Mouse (Mus musculus) liver, embryonic 11.5 days (tissue): ENCODE measurements at regions not wholly inside any gene's neighbourhood (a gene's known extent, or its start where the extent isn't known, plus 50 kb on each side); places are given as distances from the start of the nearest gene placed in this dataset.

Experiments used
- ATAC-seq: fragments of 200-750 bp; cut with Nextera tagmentation; replicated peaks from 2 replicates; pipeline ENCODE4 v1.8.0; 2017; ENCODE audit warnings: moderate number of reproducible peaks, mild to moderate bottlenecking, moderate TSS enrichment, moderate library complexity; ENCODE audit not compliant: low FRiP score
- DNase-seq: peaks from one replicate; pipeline ENCODE4 v3.0.0-alpha.2; 2017; ENCODE audit warnings: low spot score
- H3K27ac ChIP-seq: fragments of 300-500 bp; sonication (generic); 2 replicates; pipeline ENCODE4 v1.5.1; 2014; ENCODE audit warnings: mild to moderate bottlenecking, low read depth, low read length, control low read depth
- H3K27me3 ChIP-seq: fragments of 300-500 bp; sonication (generic); replicated peaks from 2 replicates; pipeline ENCODE4 v1.6.1; 2014; ENCODE audit warnings: low read length, mixed read lengths; ENCODE audit not compliant: control insufficient read depth, insufficient read depth
- H3K36me3 ChIP-seq: fragments of 300-500 bp; sonication (generic); 2 replicates; pipeline ENCODE4 v1.6.1; 2014; ENCODE audit warnings: mild to moderate bottlenecking, low read length, moderate library complexity, mixed read lengths; ENCODE audit not compliant: control insufficient read depth, insufficient read depth
- H3K4me1 ChIP-seq: fragments of 300-500 bp; sonication (generic); replicated peaks from 2 replicates; pipeline ENCODE4 v1.6.1; 2014; ENCODE audit warnings: low read length, mixed read lengths; ENCODE audit not compliant: control insufficient read depth, insufficient read depth
- H3K4me2 ChIP-seq: fragments of 300-500 bp; sonication (generic); 2 replicates; pipeline ENCODE4 v1.6.1; 2014; ENCODE audit warnings: mild to moderate bottlenecking, control low read depth, moderate library complexity
- H3K4me3 ChIP-seq: fragments of 300-500 bp; sonication (generic); 2 replicates; pipeline ENCODE4 v1.5.1; 2014; ENCODE audit warnings: low read depth, low read length, control low read depth
- H3K9ac ChIP-seq: fragments of 300-500 bp; sonication (generic); 2 replicates; pipeline ENCODE4 v1.6.1; 2014; ENCODE audit warnings: low read depth, low read length, control low read depth
- H3K9me3 ChIP-seq: fragments of 300-500 bp; sonication (generic); 2 replicates; pipeline ENCODE4 v1.6.1; 2016; ENCODE audit warnings: low read length, inconsistent platforms, mixed read lengths; ENCODE audit not compliant: control insufficient read depth
- WGBS: fragments of 180-500 bp; shearing (Covaris S2); extraction: QIAGEN DNeasy Blood & Tissue Kit; methylation state at CpG from one replicate; pipeline ENCODE4 v1.1.7; 2014; 5-methylcytosine and 5-hydroxymethylcytosine counted together

DNA sequence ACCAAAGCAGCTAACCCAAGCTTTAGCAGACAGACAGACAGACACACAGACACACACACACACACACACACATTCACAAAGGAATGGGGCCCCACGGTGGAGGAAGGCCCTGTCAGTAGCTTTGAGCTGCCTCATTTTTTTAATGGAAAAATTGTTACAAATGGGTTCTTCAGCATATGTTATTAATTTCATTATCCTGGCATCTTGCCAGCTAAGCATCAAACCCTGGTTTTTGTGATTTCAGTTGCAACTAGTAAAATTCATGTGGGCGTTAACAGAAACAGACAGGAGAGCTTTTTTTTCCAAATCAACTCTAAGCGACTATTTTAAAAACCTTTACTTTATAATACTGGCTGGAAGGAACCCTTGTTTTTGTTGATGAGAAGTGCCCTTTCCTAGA, 138.4 kb upstream of the Eya4 start:
- Histone ChIP-seq H3K36me3 (no peaks in the 10 kb centered on the region), H3K4me3 (no peak overlapping the region), H3K27ac (no peak overlapping the region), H3K9ac (no peak overlapping the region), H3K4me2 (no peak overlapping the region), H3K4me1 (no peaks in the 10 kb centered on the region), H3K27me3 (no peaks in the 10 kb centered on the region), H3K9me3 (no peaks in the 10 kb centered on the region)
- 69% methylated on average over 3 of the region's 3 CpGs for WGBS
- DNase-seq (no peak), ATAC-seq (no peak)

DNA sequence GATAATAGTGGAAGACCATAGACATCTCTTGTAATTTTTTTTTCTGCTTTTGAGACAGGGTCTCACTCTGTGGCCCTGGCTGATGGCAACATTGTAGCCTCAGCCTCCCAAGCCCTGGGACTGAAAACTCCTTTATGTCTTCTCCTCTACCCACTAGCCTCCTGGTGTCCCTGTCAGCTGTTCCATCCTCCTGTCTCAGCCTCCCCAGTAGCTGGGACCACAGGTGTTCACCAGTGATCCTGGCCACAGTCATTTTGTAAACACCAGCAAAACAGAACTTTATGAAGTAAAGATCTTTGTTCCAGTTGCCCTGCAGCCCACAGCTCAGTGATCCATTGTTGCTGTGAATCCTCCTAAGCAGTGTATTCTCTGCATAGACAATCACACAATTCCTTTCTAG, 129.9 kb upstream of the Eya4 start:
- ATAC-seq, result no peak
- no peak overlapping the region for H3K9ac ChIP-seq
- DNase-seq, result no peak
- H3K4me2 ChIP-seq, result no peak overlapping the region
- no peak overlapping the region for H3K27ac ChIP-seq
- no peaks in the 10 kb centered on the region for H3K27me3 ChIP-seq
- H3K36me3 ChIP-seq, result no peaks in the 10 kb centered on the region
- no peaks in the 10 kb centered on the region for H3K4me1 ChIP-seq
- H3K9me3 ChIP-seq, result no peaks in the 10 kb centered on the region
- no peak overlapping the region for H3K4me3 ChIP-seq

DNA sequence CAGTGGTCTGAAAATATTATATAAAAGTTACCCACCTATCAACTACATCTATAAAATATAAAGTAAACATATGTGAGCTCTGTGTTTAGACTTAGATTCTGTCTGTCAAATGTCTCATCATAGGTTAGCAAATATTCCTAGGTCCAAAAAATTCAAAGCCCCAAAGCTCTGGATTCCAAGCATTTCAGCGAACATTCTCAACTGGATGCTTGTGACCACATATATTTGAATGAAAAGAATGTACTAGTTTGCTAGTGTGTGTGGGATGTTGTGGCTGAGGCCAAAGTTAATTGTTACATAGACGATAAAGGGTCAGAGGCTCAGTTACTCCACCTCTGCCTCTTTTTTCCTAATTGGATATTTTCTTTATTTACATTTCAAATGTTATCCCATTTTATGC, 128.3 kb upstream of the Eya4 start:
- no peak overlapping the region for H3K9ac ChIP-seq
- H3K4me2 ChIP-seq, result no peak overlapping the region
- H3K4me3 ChIP-seq, result no peak overlapping the region
- DNase-seq (no peak), ATAC-seq (no peak)
- no peaks in the 10 kb centered on the region for H3K36me3 ChIP-seq
- 83% methylated on average over 2 of the region's 2 CpGs for WGBS
- H3K27ac ChIP-seq, result no peak overlapping the region
- H3K4me1 ChIP-seq, result no peaks in the 10 kb centered on the region
- H3K9me3 ChIP-seq, result no peaks in the 10 kb centered on the region
- H3K27me3 ChIP-seq, result no peaks in the 10 kb centered on the region

DNA sequence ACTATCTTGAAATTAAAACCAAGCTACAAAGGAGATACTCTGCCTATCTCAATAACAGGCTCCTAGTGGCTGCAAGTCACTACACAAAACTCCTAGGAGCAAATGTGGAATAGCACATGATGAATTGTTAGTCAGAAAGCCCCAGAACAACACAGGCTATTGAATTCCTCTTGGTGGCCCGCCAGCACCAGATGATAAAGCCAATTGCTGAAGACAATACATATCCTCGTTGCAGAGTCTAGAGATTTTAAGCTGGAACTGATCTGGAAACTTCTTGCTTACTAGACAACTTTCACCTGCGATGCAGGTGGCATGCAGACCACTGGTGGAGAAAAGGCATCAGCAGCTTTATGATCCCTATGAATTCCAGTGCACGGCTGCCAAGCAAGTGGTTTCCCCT, 126.5 kb upstream of the Eya4 start:
- Histone ChIP-seq H3K4me1 (no peaks in the 10 kb centered on the region), H3K36me3 (no peaks in the 10 kb centered on the region), H3K9ac (no peak overlapping the region), H3K4me2 (no peak overlapping the region), H3K4me3 (no peak overlapping the region), H3K9me3 (no peaks in the 10 kb centered on the region), H3K27me3 (no peaks in the 10 kb centered on the region), H3K27ac (no peak overlapping the region)
- 76% methylated on average over 4 of the region's 4 CpGs for WGBS
- ATAC-seq (no peak), DNase-seq (no peak)

DNA sequence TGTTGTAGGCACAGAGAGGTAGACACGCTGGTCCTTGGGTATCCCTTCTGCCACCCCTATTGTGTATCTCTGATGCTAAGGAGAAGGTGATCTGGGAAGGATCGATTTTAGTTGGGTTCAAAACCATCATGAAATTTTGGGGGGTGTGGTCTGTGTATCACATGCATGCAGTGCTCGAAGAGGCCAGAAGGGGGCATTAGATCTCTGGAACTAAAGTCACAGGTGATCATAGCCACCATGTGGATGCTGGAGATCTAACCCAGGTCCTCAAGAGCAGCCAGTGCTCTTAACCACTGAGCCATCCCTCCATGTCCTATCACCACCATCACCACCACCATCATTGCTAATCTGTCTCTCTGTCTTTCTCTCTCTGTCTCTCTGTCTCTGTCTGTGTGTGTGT, 100.4 kb upstream of the Eya4 start:
- H3K27ac ChIP-seq, result no peak overlapping the region
- 79% methylated on average over 3 of the region's 3 CpGs for WGBS
- H3K4me1 ChIP-seq, result no peaks in the 10 kb centered on the region
- no peak overlapping the region for H3K4me3 ChIP-seq
- H3K9me3 ChIP-seq, result no peaks in the 10 kb centered on the region
- DNase-seq, result no peak
- H3K27me3 ChIP-seq, result no peaks in the 10 kb centered on the region
- H3K4me2 ChIP-seq, result no peak overlapping the region
- H3K9ac ChIP-seq, result no peak overlapping the region
- no peaks in the 10 kb centered on the region for H3K36me3 ChIP-seq
- no peak for ATAC-seq

GRCm38 (mm10) chr10:23450647-23450979, 100.0 kb upstream of the Eya4 start:
- Histone ChIP-seq H3K9me3 (no peaks in the 10 kb centered on the region), H3K4me3 (no peak overlapping the region), H3K4me2 (no peak overlapping the region), H3K36me3 (no peaks in the 10 kb centered on the region), H3K27ac (no peak overlapping the region), H3K9ac (no peak overlapping the region), H3K4me1 (no peaks in the 10 kb centered on the region), H3K27me3 (no peaks in the 10 kb centered on the region)
- ATAC-seq (no peak), DNase-seq (no peak)
- WGBS, result 82% methylated on average over 3 of the region's 3 CpGs

DNA sequence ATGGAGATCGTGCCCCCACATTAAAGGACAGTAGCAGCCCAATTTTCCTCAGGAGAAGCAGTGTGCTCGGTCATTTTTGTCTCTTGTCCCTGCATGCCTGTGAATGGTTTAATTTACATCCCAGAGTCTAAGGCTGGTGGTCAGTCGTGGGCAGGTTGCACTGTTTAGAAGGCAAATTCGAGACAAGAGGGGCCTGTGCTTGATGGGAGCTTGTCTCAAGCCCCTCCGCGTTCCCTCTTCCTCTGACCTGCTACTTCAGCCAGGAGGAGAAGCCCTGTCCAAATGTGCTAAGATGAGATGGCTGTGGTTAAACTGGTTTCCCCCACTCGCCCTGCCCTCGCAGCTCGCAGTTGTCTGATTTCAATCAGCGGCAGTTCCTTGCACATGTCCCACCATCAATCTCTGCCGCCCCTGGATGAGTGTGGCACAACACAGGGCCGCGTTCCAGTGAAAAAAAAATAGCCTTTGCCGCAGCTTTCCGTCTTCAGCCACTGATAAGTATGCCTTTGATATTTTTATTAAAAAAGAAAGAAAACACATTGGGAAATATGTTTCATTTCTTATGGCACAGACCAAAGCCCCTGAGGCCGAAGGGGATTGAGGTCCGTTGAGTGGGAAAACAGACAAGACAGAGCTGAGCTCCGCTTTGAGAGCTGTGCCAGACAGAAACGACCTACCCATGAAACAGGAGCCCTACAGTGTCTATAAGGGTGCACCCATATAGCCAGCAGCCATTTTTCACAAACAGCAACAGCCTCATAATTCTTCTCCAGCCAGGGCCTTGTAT, 99.5 kb upstream of the Eya4 start:
- Histone ChIP-seq H3K4me2 (no peak overlapping the region), H3K4me3 (no peak overlapping the region), H3K9me3 (no peaks in the 10 kb centered on the region), H3K4me1 (no peaks in the 10 kb centered on the region), H3K27ac (no peak overlapping the region), H3K36me3 (no peaks in the 10 kb centered on the region), H3K9ac (no peak overlapping the region), H3K27me3 (no peaks in the 10 kb centered on the region)
- ATAC-seq, result no peak
- DNase-seq, result no peak
- 60% methylated on average over 19 of the region's 19 CpGs for WGBS

DNA sequence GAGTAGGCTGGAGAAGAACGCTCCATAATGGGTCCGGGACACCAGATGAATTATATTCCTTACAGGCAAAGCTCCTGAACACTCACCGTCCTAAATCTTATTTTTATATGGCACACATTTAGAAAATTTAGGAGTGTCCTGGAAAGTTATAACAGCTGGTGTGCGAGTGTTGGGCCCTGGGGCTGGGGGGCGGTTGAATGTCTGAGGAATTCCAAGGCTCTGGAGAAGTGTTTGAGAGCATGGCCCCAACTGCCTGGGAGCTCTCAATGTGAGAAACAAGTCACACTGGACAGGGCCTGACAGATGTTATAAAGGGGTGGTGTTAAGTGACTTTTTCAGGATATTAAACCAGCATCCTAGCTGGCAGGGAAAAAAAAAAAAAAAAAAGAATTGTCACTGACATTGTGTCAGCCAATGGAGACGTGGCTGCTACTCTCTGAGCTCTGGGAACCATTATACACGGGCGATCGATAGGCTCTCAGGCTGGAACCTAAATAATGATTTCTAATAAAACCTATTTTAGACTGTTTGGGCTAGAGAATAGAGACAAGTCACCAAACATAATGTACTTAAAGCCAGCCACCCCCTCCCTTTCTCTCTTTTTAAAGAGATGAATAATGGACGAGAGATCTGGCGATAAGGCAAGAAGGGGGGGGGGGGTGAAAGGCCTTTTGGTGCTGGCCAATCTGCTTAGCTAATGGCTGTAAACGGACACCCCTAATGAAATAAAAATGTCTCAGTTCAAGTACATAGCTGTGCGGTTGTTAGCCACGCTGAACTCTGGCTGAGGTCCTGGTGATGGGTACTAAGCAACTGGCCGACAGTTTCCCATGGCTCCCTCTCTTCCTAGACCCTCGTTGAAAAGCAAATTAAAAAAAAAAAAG, 98.6 kb upstream of the Eya4 start:
- DNase-seq, result no peak
- 77% methylated on average over 16 of the region's 16 CpGs for WGBS
- no peak overlapping the region for H3K9ac ChIP-seq
- no peak overlapping the region for H3K4me2 ChIP-seq
- H3K9me3 ChIP-seq, result no peaks in the 10 kb centered on the region
- no peak for ATAC-seq
- H3K27ac ChIP-seq, result no peak overlapping the region
- H3K36me3 ChIP-seq, result no peaks in the 10 kb centered on the region
- H3K4me1 ChIP-seq, result no peaks in the 10 kb centered on the region
- H3K4me3 ChIP-seq, result no peak overlapping the region
- no peaks in the 10 kb centered on the region for H3K27me3 ChIP-seq

DNA sequence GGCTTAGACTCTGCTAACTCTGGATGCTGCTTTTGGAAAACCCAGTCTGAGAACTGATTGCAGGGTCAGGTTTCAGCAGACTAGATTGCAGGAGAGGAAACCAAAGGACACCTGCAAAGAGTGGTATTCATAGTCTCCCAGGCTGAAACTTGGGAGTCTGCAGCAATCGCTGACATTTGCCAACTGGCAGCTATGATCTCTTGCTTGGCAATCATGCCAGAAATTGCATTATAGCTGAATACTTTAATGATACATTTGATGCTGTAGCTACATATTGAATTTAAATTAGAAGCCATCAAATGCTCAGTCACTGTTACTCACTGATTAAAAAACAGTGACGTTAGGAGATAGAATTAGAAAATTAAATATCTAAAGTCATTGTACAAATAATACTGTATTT, 79.8 kb upstream of the Eya4 start:
- Histone ChIP-seq H3K4me1 (no peaks in the 10 kb centered on the region), H3K9ac (no peak overlapping the region), H3K4me3 (no peak overlapping the region), H3K36me3 (no peaks in the 10 kb centered on the region), H3K27me3 (no peaks in the 10 kb centered on the region), H3K27ac (no peak overlapping the region), H3K9me3 (no peaks in the 10 kb centered on the region), H3K4me2 (no peak overlapping the region)
- no peak for ATAC-seq
- 72% methylated on average over 2 of the region's 2 CpGs for WGBS
- DNase-seq, result no peak
